Mouse (Mus musculus) ES-CJ7 (cell line): ENCODE data around the gene Hist1h3f.
A peak's percentile ranks its signal among the peaks of the same experiment; 100 is the strongest.

Source experiments
- DNase-seq: peaks from one replicate; pipeline ENCODE4 v3.0.0; 2011; ENCODE audit warnings: low read depth, low spot score

Hist1h3f gene

DNA sequence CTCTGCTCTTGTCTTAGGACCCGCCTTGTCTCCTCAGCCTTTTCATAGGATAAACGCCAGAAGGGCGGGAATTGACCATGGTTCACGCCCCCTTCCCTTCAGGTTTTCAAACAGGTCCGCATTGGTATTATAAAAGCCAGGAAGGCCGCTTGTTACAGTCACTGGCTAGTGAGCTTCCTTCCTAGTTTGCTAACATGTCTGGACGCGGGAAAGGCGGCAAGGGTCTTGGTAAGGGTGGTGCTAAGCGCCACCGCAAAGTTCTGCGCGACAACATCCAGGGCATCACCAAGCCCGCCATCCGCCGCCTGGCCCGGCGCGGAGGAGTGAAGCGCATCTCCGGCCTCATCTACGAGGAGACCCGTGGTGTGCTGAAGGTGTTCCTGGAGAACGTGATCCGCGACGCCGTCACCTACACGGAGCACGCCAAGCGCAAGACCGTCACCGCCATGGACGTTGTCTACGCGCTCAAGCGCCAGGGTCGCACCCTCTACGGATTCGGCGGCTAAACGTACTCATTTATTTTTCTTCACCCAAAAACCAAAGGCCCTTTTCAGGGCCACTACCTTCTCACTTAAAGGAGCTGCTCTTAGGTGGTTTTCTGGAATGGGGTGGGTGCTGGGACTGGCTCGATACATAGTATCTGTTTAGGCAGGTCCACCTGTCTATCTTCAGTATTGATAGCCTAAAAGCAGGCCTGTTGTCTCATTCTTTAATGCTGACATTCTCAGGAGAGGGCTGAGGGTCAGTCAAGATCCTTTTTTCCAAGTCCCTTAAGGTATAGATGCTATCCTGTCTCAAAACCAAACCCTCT, 37.8 kb downstream of the Hist1h3f start, which contains the start of gene Hist1h4d:
TSS of gene Hist1h4d (plus strand) at position 191 of the 811 bp plus-strand sequence.
- peak; percentile 97 for DNase-seq

GRCm38 (mm10) chr13:23582219-23583056, 38.6 kb downstream of the Hist1h3f start:
- DNase-seq, result peak; percentile 90

DNA sequence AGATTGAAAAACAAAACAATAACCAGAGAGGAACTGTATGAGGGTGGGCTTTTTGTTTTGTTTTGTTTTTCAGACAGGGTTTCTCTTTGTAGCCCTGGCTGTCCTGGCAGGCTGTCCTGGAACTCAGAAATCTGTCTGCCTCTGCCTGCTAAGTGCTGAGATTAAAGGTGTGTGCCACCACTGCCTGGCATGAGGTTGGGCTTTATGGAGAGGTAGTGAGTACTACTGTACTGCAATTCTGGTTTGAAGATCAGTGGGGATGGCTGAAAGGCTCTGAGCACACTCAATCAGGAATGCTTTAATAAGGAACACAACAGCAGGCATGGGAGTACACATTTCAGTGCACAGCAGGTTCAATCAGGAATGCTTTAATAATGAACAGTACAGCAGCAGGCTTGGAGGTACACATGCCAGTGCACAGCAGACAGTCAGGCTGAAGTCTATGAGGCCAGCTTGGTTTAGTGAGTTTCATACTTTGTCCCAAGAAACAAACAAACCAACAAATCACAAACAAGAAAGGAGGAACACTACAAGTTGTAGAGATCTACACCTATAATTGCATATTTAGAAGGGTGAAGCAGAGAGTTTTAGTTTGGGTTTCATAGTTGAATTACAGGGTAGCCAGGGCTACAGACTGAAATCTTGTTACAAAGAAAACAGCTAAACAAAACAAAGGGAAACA, 39.7 kb downstream of the Hist1h3f start:
- DNase-seq, result no peak

DNA sequence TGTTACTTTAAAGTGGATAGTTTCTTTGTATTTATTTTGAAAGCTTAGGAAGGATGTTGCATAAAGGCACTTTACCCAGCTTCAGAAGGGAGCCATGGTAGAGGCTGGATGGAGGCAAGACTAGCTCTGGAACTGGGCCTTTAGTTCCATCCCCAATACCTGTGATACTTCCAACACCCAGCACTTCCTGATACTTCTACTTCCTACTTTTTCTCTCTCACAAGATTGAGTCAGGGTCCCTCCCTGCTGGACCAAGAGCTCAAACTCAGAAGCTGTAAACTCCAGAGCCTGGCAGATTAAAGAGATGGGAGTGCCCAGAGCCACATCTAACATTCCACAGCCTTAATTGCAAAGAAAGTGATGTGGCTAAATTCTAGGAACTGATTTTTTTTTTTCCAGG, 40.5 kb downstream of the Hist1h3f start:
- DNase-seq, result peak; percentile 54

DNA sequence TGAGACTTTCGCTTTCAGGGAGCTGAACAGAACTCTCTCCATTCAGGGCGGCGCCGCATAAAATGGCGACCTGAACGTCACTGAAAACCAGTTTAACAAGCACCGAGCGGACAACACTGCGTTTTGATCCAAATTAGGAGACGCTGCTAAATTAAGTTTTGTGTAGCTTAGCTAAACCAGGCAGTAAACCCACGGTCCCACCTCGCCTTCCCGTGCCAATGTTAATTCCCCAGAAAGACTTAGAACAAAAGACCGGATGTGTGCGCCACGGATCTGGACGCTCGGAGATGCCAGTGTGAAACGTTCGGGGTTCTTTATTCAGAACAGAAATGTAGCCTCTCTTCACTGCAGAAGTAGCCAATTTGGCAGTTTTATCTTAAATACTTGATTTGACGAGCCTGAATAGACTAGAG, 41.2 kb downstream of the Hist1h3f start:
- DNase-seq, result peak; percentile 88

- DNase-seq, result peak; percentile 96
Observed at GRCm38 (mm10) chr13:23585442-23586098, 41.7 kb downstream of the Hist1h3f start.

GRCm38 (mm10) chr13:23586099-23586939, 42.5 kb downstream of the Hist1h3f start:
- peak; percentile 89 for DNase-seq

DNA sequence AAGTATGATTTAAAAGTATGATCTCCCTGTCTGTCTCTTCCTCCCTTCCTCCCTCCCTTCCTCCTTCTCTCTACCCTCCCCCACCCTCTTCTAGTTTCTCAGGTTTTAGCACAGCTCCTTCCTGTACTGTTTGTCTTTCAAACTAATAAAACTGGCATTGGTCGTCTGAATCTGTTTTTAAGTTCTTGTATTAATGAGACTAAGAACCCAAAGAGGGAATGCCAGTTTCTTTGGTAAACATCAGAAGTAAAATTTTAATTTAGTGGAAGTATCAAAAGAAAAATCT, 43.0 kb downstream of the Hist1h3f start:
- no peak for DNase-seq

- no peak for DNase-seq
Observed at GRCm38 (mm10) chr13:23591206-23591605, 47.4 kb downstream of the Hist1h3f start.

- peak; percentile 58 for DNase-seq
Observed at GRCm38 (mm10) chr13:23591886-23592285, 48.0 kb downstream of the Hist1h3f start.

DNA sequence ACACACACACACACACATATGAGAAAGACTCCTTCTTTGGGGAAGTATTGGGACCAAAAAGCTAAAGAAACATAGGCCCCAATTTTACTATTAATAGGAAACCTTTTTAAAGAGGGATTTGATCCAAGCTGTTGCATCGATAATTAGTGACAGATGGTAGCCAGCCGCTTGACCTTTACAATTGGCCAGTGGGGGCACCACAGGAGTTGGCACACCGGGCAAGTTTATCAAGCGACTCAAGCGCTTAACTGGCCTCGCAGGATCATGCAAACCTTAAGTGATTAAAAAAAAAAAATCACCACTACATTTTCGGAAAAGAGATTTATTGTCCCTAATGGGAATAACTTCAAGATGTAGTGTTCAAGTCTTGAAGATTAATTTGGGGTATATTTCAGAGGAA, 48.8 kb downstream of the Hist1h3f start:
- no peak for DNase-seq

DNA sequence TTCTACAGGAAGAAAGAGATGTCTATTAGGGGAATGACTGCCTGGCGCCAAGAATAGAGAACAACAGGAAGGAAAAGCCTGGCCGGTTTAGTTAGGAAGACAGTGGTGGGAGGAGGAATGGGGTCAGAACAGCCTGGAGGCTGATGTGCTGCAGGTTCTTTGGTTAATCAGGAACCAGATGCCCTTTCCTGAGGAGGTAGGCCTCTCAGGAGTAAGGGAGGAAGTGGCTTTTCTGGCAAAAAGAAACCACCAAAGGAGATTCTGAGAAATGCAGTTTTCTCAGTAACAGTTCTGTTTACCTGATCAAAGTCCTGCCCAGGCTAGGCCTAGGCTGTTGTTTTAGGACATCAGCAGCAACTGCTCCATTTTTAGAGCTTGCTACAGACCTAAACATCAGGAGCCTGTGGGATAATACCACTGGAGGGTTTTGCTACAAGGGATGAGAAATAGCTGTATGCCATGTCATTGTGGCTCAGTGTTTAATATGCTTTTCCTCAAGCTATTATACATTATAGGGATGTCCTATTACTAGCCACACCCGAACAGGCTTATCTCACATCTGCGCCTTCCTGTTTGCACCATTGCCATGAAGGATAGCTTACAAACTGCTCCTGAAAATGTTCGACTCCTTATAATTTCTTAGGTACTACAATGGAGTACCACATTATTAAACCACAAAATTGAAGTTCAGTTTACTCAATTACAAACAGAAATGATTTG, 49.4 kb downstream of the Hist1h3f start:
- DNase-seq, result no peak
